Mouse (Mus musculus) thymus, adult 2 months (tissue): ENCODE data around the gene Speer4b.

Experiments
- CTCF ChIP-seq: fragments of 200-500 bp; IDR thresholded peaks from 2 replicates; pipeline ENCODE4 v1.5.1; 2012; ENCODE audit warnings: mild to moderate bottlenecking, control low read depth, low read length, moderate library complexity, borderline replicate concordance; ENCODE audit not compliant: control insufficient read depth, poor library complexity, insufficient read depth; ENCODE audit errors: extremely low read depth
- POLR2A ChIP-seq: fragments of 200-500 bp; IDR thresholded peaks from 2 replicates; pipeline ENCODE4 v1.6.1; 2012; ENCODE audit warnings: mild to moderate bottlenecking, low read length, control low read depth, moderate library complexity; ENCODE audit not compliant: control insufficient read depth, poor library complexity, insufficient read depth; ENCODE audit errors: extremely low read depth

DNA sequence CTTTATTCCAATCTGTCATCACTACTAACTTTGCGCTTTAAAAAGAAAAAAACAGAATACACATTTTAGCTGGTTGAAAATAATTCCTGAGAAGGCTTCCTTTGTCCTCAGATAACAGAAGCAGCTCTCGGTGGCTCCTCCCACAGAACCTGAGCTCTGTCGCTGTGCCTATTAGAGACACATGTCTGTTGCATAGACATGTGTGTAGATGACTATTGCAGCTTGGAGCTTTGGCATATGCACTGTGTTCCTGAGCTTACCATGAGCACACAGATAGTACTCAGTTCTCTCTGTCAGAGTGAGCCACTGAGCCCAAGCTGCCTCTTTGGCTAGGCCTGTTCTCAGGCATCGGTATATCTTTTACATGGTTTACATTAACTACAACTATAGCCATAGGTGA, 48.1 kb upstream of the Speer4b start:
- TF ChIP-seq CTCF (no peak), POLR2A (no peak)
